Mouse (Mus musculus): ENCODE measurements around the gene Lpp.

DNA sequence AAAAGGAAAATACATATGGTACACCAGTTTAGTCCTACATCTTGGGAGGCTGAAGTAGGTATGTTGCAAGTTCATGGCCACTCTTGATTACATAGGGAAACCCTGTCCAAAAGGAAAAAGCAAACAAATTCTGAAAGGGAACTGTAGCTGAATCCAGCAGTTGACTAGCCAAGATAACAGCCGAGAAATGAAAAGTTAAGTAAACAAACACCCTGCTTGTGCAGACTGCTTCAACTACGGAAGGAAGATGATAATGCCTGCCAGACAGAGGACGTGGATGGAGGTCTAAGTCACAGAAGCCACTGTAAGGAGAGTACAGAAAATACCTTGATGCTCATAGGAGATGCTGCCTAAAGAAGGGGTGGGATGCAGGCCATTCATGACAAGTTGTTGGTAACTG lies 504.3 kb downstream of the Lpp start:
- TF ChIP-seq CTCF (IDR thresholded peaks at IDR 0.05; ENCODE audit: insufficient read depth, low read length) (no peak), POLR2A (IDR thresholded peaks at IDR 0.05; ENCODE audit: borderline replicate concordance, extremely low read depth, low read depth, low read length) (no peak)

Data from lung, adult 2 months (tissue).